Mouse (Mus musculus) layer of hippocampus, adult 8-10 months (tissue): Measurements from ENCODE around the gene Stk11ip. TPM values are rescaled to one million over a fixed set of nuclear protein-coding genes. Genes with fewer than 3 reads are reported as not detected.

Source experiments
- DNase-seq, 2 experiments: peaks; one replicate each; pipeline ENCODE4 v3.0.0; 2022; ENCODE audit warnings: low spot score in 2 of 2
- total RNA-seq, 4 experiments: library from RNA; stranded (reverse); gene quantifications; 2 replicates each; pipeline ENCODE4 v1.2.4; 2022

Gene Stk11ip
- 10 to 100 TPM; 26.8 to 36.5 (median 30.1) TPM for total RNA-seq

DNA sequence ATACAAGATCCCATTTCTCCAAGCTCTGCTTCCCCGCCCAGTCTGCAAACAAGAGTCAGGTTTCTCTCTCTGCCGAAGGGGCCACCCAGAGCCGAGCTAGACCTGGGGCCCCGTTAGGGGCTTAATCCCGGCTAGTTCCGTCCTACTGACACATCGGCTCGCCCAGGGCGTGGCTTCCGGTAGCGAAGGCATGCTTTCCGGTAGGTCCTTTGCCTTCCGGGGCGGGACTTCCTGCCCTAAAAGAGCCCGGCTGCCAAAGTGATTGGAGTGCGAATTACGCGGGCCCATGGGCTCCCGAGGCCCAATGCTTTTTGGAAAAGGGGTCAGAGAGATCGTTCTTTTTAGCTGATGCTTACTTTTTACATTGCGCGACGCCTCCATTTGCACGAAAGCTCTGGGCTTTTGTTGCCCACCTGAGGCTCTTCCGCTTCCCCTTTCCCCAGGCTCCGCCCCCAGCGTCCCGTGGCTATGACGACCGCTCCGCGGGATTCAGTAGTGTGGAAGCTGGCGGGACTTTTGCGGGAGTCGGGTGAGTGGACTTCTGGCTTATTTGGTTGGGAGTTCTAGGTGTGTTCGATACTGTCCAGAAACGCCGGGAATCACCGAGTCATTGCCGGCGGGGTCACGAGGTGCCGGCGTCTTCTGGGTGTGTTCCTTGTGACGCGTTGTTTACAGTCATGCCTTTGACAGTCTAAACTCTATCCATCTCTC is at the start of gene Stk11ip:
Stk11ip (plus strand) TSS at position 209 of the 711 bp plus-strand sequence.
- peak; percentile 84 to 91 for DNase-seq

- DNase-seq, result no peak
Measured at GRCm38 (mm10) chr1:75476441-75476840, 44.9 kb upstream of the Stk11ip start.

DNA sequence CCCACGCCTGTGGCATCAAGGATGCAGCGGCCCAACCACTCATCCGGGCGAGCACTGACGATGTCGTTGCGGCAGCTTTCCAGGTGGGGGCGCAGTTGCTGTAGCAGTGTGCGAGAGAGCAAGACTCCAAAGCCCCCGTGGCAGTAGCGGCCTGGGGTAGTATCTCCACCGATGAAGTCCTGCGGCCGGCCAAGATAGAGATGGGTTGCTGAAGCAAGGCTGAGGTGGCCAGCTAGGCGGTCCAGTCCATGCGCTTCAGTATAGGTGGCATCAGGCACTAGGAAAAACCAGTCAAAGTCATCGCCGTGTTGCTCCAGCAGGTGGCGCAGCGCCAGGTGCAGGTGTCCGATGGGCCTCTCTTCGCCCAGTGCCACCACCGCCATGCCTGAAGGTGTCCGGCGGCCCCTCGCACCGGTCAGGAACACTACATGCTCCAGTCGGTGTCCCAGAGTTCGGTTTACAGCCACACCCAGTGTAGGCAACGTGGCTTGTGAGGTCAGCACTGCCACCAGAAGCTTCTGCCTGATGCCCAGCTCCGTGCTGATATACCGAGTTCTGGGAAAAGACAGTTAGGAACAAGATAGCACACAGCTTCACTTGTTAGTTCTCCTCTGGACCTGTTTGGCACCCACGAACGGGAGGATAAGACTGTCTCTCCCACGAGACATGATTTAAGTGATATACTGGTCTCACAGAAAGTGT is 43.9 kb upstream of the Stk11ip start:
- DNase-seq, result peak; percentile 68 to 86

DNA sequence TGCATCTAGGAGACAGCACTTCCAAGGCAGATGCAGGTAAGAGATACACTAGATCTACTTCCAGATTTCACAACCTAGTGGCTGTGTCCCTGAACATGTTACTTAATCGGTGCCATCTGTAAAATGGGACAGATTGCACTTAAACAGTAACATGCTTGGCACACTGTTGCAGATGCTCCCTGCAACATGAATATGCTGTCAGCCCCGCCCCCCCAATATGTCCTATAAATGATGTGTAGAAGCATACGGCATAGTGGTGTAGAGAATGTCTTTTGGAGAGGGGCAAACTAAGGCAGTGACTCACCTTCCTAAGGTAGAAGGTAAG is 43.4 kb upstream of the Stk11ip start:
- DNase-seq, result no peak

DNA sequence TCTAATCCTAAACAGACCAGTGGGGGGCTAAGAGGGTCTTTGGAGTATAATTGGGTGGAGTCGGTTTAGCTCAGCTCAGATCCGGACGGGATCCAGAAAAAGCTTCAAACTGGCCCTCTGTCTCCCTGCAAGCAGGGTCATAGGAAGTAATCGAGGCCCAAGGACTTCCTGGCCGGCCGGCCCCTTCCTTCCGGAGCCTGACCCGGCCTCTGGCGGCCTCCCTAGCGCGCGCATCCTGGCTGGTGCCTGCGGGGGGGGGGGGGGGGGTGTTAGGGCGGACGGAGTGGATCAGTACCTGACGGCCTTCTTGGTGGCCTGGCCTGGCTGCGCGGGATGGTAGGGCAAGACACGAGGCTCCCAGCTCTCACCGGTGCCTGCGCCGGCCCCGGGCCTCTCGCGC is 42.8 kb upstream of the Stk11ip start:
- DNase-seq, result no peak

- peak; percentile 97 for DNase-seq
Measured at GRCm38 (mm10) chr1:75478916-75479634, 42.3 kb upstream of the Stk11ip start, which contains the start of the genes Chpf and Tmem198. Gene Chpf, minus strand, starts transcription at chr1:75479307. Gene Tmem198, plus strand, starts transcription at chr1:75479532.

- DNase-seq, result no peak
Measured at GRCm38 (mm10) chr1:75479635-75479989, 41.7 kb upstream of the Stk11ip start.

GRCm38 (mm10) chr1:75480036-75480435 is 41.3 kb upstream of the Stk11ip start:
- no peak for DNase-seq

- DNase-seq, result no peak
Measured at GRCm38 (mm10) chr1:75480735-75481134, 40.6 kb upstream of the Stk11ip start.

GRCm38 (mm10) chr1:75486561-75486960 is 34.8 kb upstream of the Stk11ip start:
- no peak for DNase-seq

GRCm38 (mm10) chr1:75487040-75487404 is 34.3 kb upstream of the Stk11ip start:
- no peak for DNase-seq

GRCm38 (mm10) chr1:75487405-75488161 is 33.7 kb upstream of the Stk11ip start:
- peak in 1 of 2 experiments; percentile 52 for DNase-seq

- DNase-seq, result no peak
Measured at GRCm38 (mm10) chr1:75490785-75491551, 30.4 kb upstream of the Stk11ip start.

DNA sequence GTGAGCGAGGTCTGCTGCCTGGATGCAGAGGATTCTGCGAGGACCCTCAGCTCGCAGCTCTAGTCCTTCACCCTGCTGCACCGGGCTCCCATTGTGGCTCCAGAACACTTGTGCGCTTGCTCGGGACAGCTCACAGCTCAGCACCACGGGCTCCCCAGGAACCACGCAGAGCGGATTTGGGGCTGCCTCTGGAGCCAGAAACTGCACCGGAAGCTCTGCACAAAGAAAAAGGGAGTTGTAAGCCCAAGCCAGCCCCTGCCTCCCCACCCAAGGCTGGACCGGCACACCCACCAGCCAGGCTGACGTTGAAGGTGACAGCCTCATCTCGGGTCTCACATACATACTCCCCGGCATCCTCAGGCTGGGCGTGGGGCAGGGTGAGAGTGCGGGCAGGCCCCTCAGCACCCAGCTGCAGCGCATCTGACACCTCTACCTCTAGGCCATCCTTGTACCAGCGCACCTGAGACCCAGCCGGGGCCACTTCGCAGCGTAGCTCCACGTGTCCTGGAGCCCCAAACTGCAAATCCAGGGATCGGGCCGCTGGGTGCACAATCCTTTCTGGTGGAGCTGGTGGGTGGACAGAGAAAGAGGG is 28.7 kb upstream of the Stk11ip start:
- no peak for DNase-seq

GRCm38 (mm10) chr1:75494878-75495548 is 26.3 kb upstream of the Stk11ip start:
- no peak for DNase-seq

GRCm38 (mm10) chr1:75498897-75499296 is 22.4 kb upstream of the Stk11ip start:
- no peak for DNase-seq

DNA sequence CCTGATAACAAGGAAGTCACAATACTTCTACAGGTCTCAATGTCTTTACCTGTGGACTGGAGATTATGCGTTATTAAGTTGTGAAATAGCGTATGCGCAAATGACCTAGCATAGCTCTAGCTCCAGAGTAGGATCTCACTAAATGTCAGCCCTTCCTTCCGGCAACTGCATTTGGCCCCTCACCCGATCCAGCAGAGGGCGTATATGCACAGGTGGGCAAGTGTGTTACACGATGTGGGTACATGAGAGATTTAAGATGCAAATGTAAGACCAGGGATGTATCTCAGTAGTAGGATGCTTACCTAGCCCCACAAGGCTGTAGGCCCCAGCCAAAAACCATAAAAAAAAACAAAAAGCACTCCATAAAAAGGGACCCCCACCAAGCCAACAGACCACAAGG is 21.9 kb upstream of the Stk11ip start:
- DNase-seq, result no peak

- DNase-seq, result no peak
Measured at GRCm38 (mm10) chr1:75501905-75502304, 19.4 kb upstream of the Stk11ip start.

GRCm38 (mm10) chr1:75502945-75503650 is 18.2 kb upstream of the Stk11ip start:
- no peak for DNase-seq
